Mouse (Mus musculus): ENCODE results near the gene Best3. TPM values are rescaled to one million over a fixed set of nuclear protein-coding genes. Genes with fewer than 3 reads are reported as not detected.

Best3 gene
- polyA plus RNA-seq (2015; fragmentation: Nextera tagmentation; extraction: Ambion mirVana), result 8.2 and 8.3 TPM in 2 replicates

GRCm38 (mm10) chr10:116986264-116987082 lies at the start of gene Best3:
Gene Best3 (plus strand): TSS chr10:116986314.

GRCm38 (mm10) chr10:116950009-116950769 lies 35.9 kb upstream of the Best3 start, which contains the start of gene Rab3ip:
Gene Rab3ip (minus strand): TSS chr10:116950769.

GRCm38 (mm10) chr10:116972509-116972908 lies 13.6 kb upstream of the Best3 start, which contains the start of gene Gm10271:
Gene Gm10271 (minus strand): TSS chr10:116972609.

GRCm38 (mm10) chr10:117045175-117046056 lies 59.3 kb downstream of the Best3 start, which contains the start of gene Lrrc10:
Gene Lrrc10 (plus strand): TSS chr10:117045341.

GRCm38 (mm10) chr10:117063254-117064021 lies 77.3 kb downstream of the Best3 start, which contains the start of gene Cct2:
Gene Cct2 (minus strand): TSS chr10:117063814.

Other genes starting within 250 kb of the Best3 start
- gene Myrfl, start 89.4 kb upstream of the Best3 start, polyA plus RNA-seq (2015; fragmentation: Nextera tagmentation; extraction: Ambion mirVana), result 0.18 TPM in 2 replicates
- 22.8 and 23.6 TPM in 2 replicates for gene Rab3ip, start 35.5 kb upstream of the Best3 start, polyA plus RNA-seq (2015; fragmentation: Nextera tagmentation; extraction: Ambion mirVana)
- gene Gm10271, start 13.7 kb upstream of the Best3 start, polyA plus RNA-seq (2015; fragmentation: Nextera tagmentation; extraction: Ambion mirVana), result not detected in 2 replicates
- gene Lrrc10, start 59.0 kb downstream of the Best3 start, polyA plus RNA-seq (2015; fragmentation: Nextera tagmentation; extraction: Ambion mirVana), result not detected in 2 replicates
- 136 TPM in 2 replicates for gene Cct2, start 77.5 kb downstream of the Best3 start, polyA plus RNA-seq (2015; fragmentation: Nextera tagmentation; extraction: Ambion mirVana)
- 8.0 and 10.4 TPM in 2 replicates for gene Frs2, start 162.2 kb downstream of the Best3 start, polyA plus RNA-seq (2015; fragmentation: Nextera tagmentation; extraction: Ambion mirVana)
- 23.3 and 28.5 TPM in 2 replicates for gene Yeats4, start 238.2 kb downstream of the Best3 start, polyA plus RNA-seq (2015; fragmentation: Nextera tagmentation; extraction: Ambion mirVana)

All from skeletal muscle tissue, postnatal 0 days (tissue).